Mouse (Mus musculus): ENCODE measurements around the gene Vstm2a. TPM values are rescaled to one million over a fixed set of nuclear protein-coding genes. Genes with fewer than 3 reads are reported as not detected.

The Vstm2a gene
- total and polyA plus RNA-seq, 2 experiments from 2014 or later = 128 to 164 TPM

DNA sequence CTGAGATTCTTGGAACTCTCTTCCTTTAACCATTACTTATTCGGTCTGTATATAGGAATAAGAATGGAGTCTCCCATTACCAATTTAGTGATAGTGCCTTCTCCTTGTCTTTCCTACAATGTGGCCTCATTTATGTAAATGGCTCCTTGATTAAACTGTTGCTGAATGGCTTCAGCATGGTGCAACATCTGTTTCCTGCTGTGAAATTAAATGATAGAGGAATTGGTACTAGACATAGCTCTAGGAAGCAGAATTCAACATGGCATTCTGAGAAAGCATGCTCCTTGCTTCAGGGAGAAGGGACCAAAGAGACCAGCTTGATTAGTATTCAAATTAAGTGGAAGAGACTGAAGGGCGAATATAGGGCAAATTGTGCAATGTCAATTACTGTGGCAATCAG is 57.6 kb downstream of the Vstm2a start:
- peak; percentile 40 for DNase-seq (ENCODE audit: low spot score)

DNA sequence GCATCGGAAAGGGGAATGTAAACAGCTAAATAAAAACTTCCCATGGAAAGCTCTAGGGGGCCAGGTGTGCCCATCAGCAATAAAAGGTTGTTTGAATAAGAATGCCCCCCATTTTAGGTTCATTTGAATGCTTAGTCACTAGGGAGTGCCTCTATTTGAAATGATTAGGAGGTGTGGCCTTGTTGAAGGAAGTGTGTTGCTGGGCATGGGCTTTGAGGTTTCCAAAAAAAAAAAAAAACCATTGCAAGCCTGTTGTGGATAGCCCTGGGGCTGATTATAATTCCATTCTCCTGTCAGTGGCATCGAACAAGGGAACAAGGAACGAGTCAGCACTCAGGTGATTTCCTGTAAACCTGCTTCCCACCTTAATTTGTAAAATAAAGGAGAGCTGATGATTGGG is 87.7 kb downstream of the Vstm2a start:
- no peaks in the 10 kb centered on the region for H3K36me3 ChIP-seq (ENCODE audit: insufficient read depth, low read length)
- no peaks in the 10 kb centered on the region for H3K4me1 ChIP-seq (ENCODE audit: insufficient read depth, low read length)
- no peaks in the 10 kb centered on the region for H3K27me3 ChIP-seq (ENCODE audit: insufficient read depth, low read length)
- H3K9me3 ChIP-seq (ENCODE audit: low read length) = no peaks in the 10 kb centered on the region
- no peak overlapping the region for H3K27ac ChIP-seq (ENCODE audit: low read depth, low read length)
- H3K4me2 ChIP-seq (ENCODE audit: low read depth, low read length, poor library complexity, severe bottlenecking) = no peak overlapping the region
- H3K4me3 ChIP-seq (ENCODE audit: low read depth, low read length) = no peak overlapping the region
- TF ChIP-seq CTCF (IDR thresholded peaks at IDR 0.05) = no peak
- ATAC-seq (ENCODE audit: low FRiP score) (no peak), DNase-seq (ENCODE audit: low spot score) (no peak)
- H3K9ac ChIP-seq (replicated peaks; ENCODE audit: low read length, poor library complexity, severe bottlenecking) = no peak overlapping the region
- 64% methylated on average over 3 of the region's 3 CpGs for WGBS

More for the DNA sequence above, 57.6 kb downstream of the Vstm2a start:
- ATAC-seq (ENCODE audit: low FRiP score) = no peak
- H3K9ac ChIP-seq (replicated peaks; ENCODE audit: low read length, poor library complexity, severe bottlenecking) = no peak overlapping the region
- no peak overlapping the region for H3K27ac ChIP-seq (ENCODE audit: low read depth, low read length)
- no peaks in the 10 kb centered on the region for H3K36me3 ChIP-seq (ENCODE audit: insufficient read depth, low read length)
- H3K27me3 ChIP-seq (ENCODE audit: insufficient read depth, low read length) = no peaks in the 10 kb centered on the region
- no peaks in the 10 kb centered on the region for H3K4me1 ChIP-seq (ENCODE audit: insufficient read depth, low read length)
- TF ChIP-seq CTCF (IDR thresholded peaks at IDR 0.05) = no peak
- H3K4me3 ChIP-seq (ENCODE audit: low read depth, low read length) = no peak overlapping the region
- no peaks in the 10 kb centered on the region for H3K9me3 ChIP-seq (ENCODE audit: low read length)
- 76% methylated on average over 2 of the region's 2 CpGs for WGBS
- H3K4me2 ChIP-seq (ENCODE audit: low read depth, low read length, poor library complexity, severe bottlenecking) = no peak overlapping the region

DNA sequence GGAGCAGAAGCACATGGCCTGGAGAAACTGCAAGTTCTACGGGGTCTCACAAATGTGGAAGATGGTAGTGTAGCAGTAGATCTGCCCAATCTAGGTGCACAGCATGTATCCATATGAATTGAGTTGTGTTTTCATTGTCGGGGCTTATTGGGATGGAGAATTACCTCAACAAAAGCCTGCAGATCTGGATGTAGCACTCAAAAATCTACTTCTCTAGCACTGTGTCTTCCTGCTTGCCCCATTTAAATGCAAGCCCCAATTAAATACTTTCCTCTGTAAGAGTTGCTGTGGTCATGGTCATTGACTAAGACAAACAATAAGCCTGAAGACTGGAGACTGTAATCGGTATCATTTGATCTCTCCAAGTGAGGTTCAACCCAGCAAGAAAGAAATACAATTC is 88.2 kb downstream of the Vstm2a start:
- no peak for ATAC-seq (ENCODE audit: low FRiP score)
- no peaks in the 10 kb centered on the region for H3K27me3 ChIP-seq (ENCODE audit: insufficient read depth, low read length)
- H3K4me2 ChIP-seq (ENCODE audit: low read depth, low read length, poor library complexity, severe bottlenecking) = no peak overlapping the region
- H3K4me1 ChIP-seq (ENCODE audit: insufficient read depth, low read length) = no peaks in the 10 kb centered on the region
- no peaks in the 10 kb centered on the region for H3K9me3 ChIP-seq (ENCODE audit: low read length)
- DNase-seq (ENCODE audit: low spot score) = no peak
- WGBS = 76% methylated on average over 3 of the region's 3 CpGs
- H3K4me3 ChIP-seq (ENCODE audit: low read depth, low read length) = no peak overlapping the region
- no peaks in the 10 kb centered on the region for H3K36me3 ChIP-seq (ENCODE audit: insufficient read depth, low read length)
- TF ChIP-seq CTCF (IDR thresholded peaks at IDR 0.05) = no peak
- no peak overlapping the region for H3K9ac ChIP-seq (replicated peaks; ENCODE audit: low read length, poor library complexity, severe bottlenecking)
- no peak overlapping the region for H3K27ac ChIP-seq (ENCODE audit: low read depth, low read length)

DNA sequence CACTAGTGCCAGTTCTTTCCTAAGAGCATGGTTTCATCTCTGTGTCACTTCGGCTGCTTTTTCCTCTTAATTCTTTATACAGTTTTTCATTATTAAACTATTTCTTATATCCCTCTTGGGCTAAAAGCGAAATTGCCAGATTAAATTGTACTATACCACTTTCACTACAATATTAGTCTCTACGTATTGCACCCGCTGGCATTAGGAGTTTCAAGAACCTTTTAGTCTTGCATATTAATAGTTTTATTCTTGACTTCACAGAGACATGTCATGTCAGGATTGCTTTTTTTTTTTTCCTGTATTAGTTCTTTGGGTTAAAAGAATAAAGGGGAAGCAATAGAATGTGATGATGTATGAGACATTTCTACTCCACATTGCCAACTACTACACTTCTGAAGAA is 94.4 kb downstream of the Vstm2a start:
- H3K4me1 ChIP-seq (ENCODE audit: insufficient read depth, low read length) = no peaks in the 10 kb centered on the region
- no peak for ATAC-seq (ENCODE audit: low FRiP score)
- TF ChIP-seq CTCF (IDR thresholded peaks at IDR 0.05) = no peak
- H3K27ac ChIP-seq (ENCODE audit: low read depth, low read length) = no peak overlapping the region
- H3K4me2 ChIP-seq (ENCODE audit: low read depth, low read length, poor library complexity, severe bottlenecking) = no peak overlapping the region
- H3K36me3 ChIP-seq (ENCODE audit: insufficient read depth, low read length) = no peaks in the 10 kb centered on the region
- no peak overlapping the region for H3K9ac ChIP-seq (replicated peaks; ENCODE audit: low read length, poor library complexity, severe bottlenecking)
- no peaks in the 10 kb centered on the region for H3K9me3 ChIP-seq (ENCODE audit: low read length)
- WGBS = 71% methylated on average over 4 of the region's 4 CpGs
- DNase-seq (ENCODE audit: low spot score) = no peak
- no peaks in the 10 kb centered on the region for H3K27me3 ChIP-seq (ENCODE audit: insufficient read depth, low read length)
- H3K4me3 ChIP-seq (ENCODE audit: low read depth, low read length) = no peak overlapping the region

DNA sequence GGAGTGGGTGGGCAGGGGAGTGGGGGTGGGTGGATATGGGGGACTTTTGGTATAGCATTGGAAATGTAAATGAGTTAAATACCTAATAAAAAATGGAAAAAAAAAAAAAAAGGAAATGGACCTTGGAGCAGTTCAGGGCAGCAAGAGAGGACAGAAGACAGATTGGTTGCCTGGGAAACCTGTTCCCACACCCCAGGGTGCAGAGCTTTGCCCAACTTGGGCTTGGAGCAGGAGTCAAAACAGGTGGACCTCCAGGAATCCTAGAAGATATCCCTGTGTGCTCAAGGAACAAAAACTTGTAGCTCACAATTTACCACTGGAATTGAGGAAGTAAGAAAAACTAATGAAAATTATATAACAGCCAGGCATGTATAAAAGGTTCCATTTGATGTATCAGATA is 96.8 kb downstream of the Vstm2a start:
- no peak for TF ChIP-seq CTCF (IDR thresholded peaks at IDR 0.05)
- Histone ChIP-seq H3K4me2 (ENCODE audit: low read depth, low read length, poor library complexity, severe bottlenecking) (no peak overlapping the region), H3K9ac (replicated peaks; ENCODE audit: low read length, poor library complexity, severe bottlenecking) (no peak overlapping the region), H3K27me3 (ENCODE audit: insufficient read depth, low read length) (no peaks in the 10 kb centered on the region), H3K36me3 (ENCODE audit: insufficient read depth, low read length) (no peaks in the 10 kb centered on the region), H3K4me3 (ENCODE audit: low read depth, low read length) (no peak overlapping the region), H3K27ac (ENCODE audit: low read depth, low read length) (no peak overlapping the region), H3K9me3 (ENCODE audit: low read length) (no peaks in the 10 kb centered on the region), H3K4me1 (ENCODE audit: insufficient read depth, low read length) (no peaks in the 10 kb centered on the region)
- DNase-seq (ENCODE audit: low spot score) (no peak), ATAC-seq (ENCODE audit: low FRiP score) (no peak)

DNA sequence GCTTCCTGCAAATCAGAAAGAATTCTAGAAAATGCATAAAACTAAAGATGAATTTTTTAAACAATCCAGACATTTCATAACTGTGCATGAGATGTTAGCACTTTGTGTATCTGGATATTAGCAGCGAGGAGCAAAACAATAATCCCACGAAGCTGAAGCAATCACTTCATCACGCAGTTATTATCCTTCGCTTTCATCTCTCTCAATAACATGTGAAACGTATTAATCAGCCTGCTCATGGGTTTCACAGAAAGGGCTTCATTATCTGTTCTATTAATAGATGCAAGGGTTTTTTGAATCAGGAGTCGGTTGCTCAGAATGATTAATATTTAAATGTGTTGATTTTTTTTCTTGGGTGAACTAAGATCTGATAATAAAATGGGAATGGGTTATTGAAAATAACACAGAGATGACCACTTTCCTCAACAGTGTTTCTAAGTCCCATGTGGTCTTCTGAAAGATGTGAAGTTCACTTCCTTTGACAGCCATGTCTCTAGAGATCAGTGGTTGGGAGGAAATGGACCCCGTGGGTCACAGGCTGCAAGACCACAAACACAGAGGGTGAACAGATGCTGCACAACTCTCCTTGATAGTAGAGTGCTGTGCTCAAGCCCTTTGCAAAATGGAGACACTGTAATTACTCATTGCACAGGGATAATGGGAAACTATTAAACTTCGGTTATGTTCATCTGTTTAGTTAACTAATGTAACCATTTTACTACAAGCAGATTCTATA is 109.5 kb downstream of the Vstm2a start:
- peak; percentile 5 for DNase-seq (ENCODE audit: low spot score)
- 57% methylated on average over 8 of the region's 8 CpGs for WGBS
- Histone ChIP-seq H3K4me3 (ENCODE audit: low read depth, low read length) (no peak overlapping the region), H3K27me3 (ENCODE audit: insufficient read depth, low read length) (no peaks in the 10 kb centered on the region), H3K4me2 (ENCODE audit: low read depth, low read length, poor library complexity, severe bottlenecking) (no peak overlapping the region), H3K9me3 (ENCODE audit: low read length) (no peaks in the 10 kb centered on the region), H3K36me3 (ENCODE audit: insufficient read depth, low read length) (no peaks in the 10 kb centered on the region), H3K27ac (ENCODE audit: low read depth, low read length) (no peak overlapping the region), H3K9ac (replicated peaks; ENCODE audit: low read length, poor library complexity, severe bottlenecking) (no peak overlapping the region), H3K4me1 (ENCODE audit: insufficient read depth, low read length) (no peaks in the 10 kb centered on the region)
- no peak for TF ChIP-seq CTCF (IDR thresholded peaks at IDR 0.05)
- ATAC-seq (ENCODE audit: low FRiP score) = no peak

Measured in midbrain, postnatal 0 days (tissue).